ENCODE assay signal across 12 mouse cellular contexts in genomic region chr5:67216031-67216778, GRCm38 (mm10). TPM values are rescaled to one million over a fixed set of nuclear protein-coding genes. Genes with fewer than 3 reads are reported as not detected.
DNase-seq lines count a peak whose midpoint lies in the region; ATAC-seq lines count a peak whose summit lies in the region.
"Had no signal": no experiment of that assay in that cellular context is flagged by ENCODE, and none has a peak within 500 bp of the region (broad histone marks: within the 10 kb centered on the region; RNA-seq: fewer than 3 reads in every experiment).

No protein-coding gene starts in this region.

- peaks cover 94% of the 10 kb centered on the region for H3K27me3 ChIP-seq in heart, embryonic 15.5 days
- peaks cover 100% of the 10 kb centered on the region for H3K27me3 ChIP-seq in embryonic facial prominence, embryonic 10.5 days (replicated peaks; ENCODE audit: low read depth, poor library complexity, severe bottlenecking)
- H3K27me3 ChIP-seq in hindbrain, embryonic 14.5 days (ENCODE audit: control insufficient read depth, insufficient read depth, low read length): peaks cover 96% of the 10 kb centered on the region
- H3K27me3 ChIP-seq in midbrain, embryonic 16.5 days (ENCODE audit: control insufficient read depth, insufficient read depth, low read depth, low read length): peaks cover 60% of the 10 kb centered on the region

- DNase-seq in heart, postnatal 14 days: no peak
- peak; percentile 60 for DNase-seq in embryonic facial prominence, embryonic 10.5 days (ENCODE audit: low spot score)
- no peak for DNase-seq in hindbrain, embryonic 14.5 days (ENCODE audit: low spot score)
- DNase-seq in layer of hippocampus, adult 11-12 months (ENCODE audit: low spot score): no peak
- DNase-seq: cerebellum, postnatal 25 days; gastrocnemius, postnatal 10 days; thymus, adult 2 months had no signal

- peaks cover 11% of the 10 kb centered on the region for H3K4me1 ChIP-seq in heart, embryonic 15.5 days (replicated peaks)
- peaks cover 16% of the 10 kb centered on the region for H3K4me1 ChIP-seq in embryonic facial prominence, embryonic 10.5 days
- H3K4me1 ChIP-seq in hindbrain, embryonic 14.5 days (replicated peaks; ENCODE audit: control insufficient read depth, insufficient read depth, low read length): peaks cover 9% of the 10 kb centered on the region
- H3K4me1 ChIP-seq in midbrain, embryonic 16.5 days (ENCODE audit: control insufficient read depth, insufficient read depth, low read length): peaks cover 8% of the 10 kb centered on the region

- H3K9me3 ChIP-seq in heart, embryonic 15.5 days (replicated peaks): no peaks in the 10 kb centered on the region
- H3K9me3 ChIP-seq in embryonic facial prominence, embryonic 10.5 days: no peaks in the 10 kb centered on the region
- no peaks in the 10 kb centered on the region for H3K9me3 ChIP-seq in hindbrain, embryonic 14.5 days (ENCODE audit: control insufficient read depth, low read length)
- H3K9me3 ChIP-seq in midbrain, embryonic 16.5 days (replicated peaks; ENCODE audit: control insufficient read depth, low read length, poor library complexity, severe bottlenecking): no peaks in the 10 kb centered on the region
- H3K9me3 ChIP-seq: lung, embryonic 15.5 days had no signal

- no peak overlapping the region for H3K27ac ChIP-seq in heart, embryonic 15.5 days
- H3K27ac ChIP-seq in embryonic facial prominence, embryonic 10.5 days (replicated peaks): peak overlapping the region; percentile 24; the same call in 1 of the 2 replicates
- peak overlapping the region; percentile 36; the same call in 1 of the 2 replicates for H3K27ac ChIP-seq in hindbrain, embryonic 14.5 days
- no peak overlapping the region for H3K27ac ChIP-seq in midbrain, embryonic 16.5 days (ENCODE audit: low read length)
- H3K27ac ChIP-seq: lung, embryonic 15.5 days had no signal

- no peak for ATAC-seq in heart, embryonic 15.5 days (replicated peaks; ENCODE audit: insufficient number of reproducible peaks, insufficient read depth, low FRiP score, low read depth)
- peak; percentile 70 for ATAC-seq in hindbrain, embryonic 14.5 days (ENCODE audit: low FRiP score)
- ATAC-seq in midbrain, embryonic 16.5 days: peak; percentile 56; the same call in 1 of the 2 replicates
- ATAC-seq in megakaryocyte-erythroid progenitor cell, adult 5-6 weeks (replicated peaks; ENCODE audit: low FRiP score, low TSS enrichment, poor library complexity, severe bottlenecking): no peak
- no peak for ATAC-seq in megakaryocyte progenitor cell, adult 5-6 weeks (replicated peaks; ENCODE audit: poor library complexity)

- peak overlapping the region; percentile 47 for H3K4me2 ChIP-seq in heart, embryonic 15.5 days
- H3K4me2 ChIP-seq in hindbrain, embryonic 14.5 days (replicated peaks): peak overlapping the region; percentile 39
- peak overlapping the region; percentile 51 for H3K4me2 ChIP-seq in midbrain, embryonic 16.5 days (ENCODE audit: low read length)
- H3K4me2 ChIP-seq: lung, embryonic 15.5 days had no signal

- no peaks in the 10 kb centered on the region for H3K36me3 ChIP-seq in heart, embryonic 15.5 days
- no peaks in the 10 kb centered on the region for H3K36me3 ChIP-seq in embryonic facial prominence, embryonic 10.5 days (replicated peaks)
- H3K36me3 ChIP-seq in hindbrain, embryonic 14.5 days (replicated peaks; ENCODE audit: control insufficient read depth, insufficient read depth): no peaks in the 10 kb centered on the region
- no peaks in the 10 kb centered on the region for H3K36me3 ChIP-seq in midbrain, embryonic 16.5 days (ENCODE audit: control insufficient read depth, insufficient read depth, low read length)
- H3K36me3 ChIP-seq: lung, embryonic 15.5 days had no signal

- WGBS in heart, embryonic 15.5 days: under 1% methylated on average over 48 of the region's 49 CpGs
- WGBS in embryonic facial prominence, embryonic 10.5 days: under 1% methylated on average over 49 of the region's 49 CpGs
- WGBS in hindbrain, embryonic 14.5 days: under 1% methylated on average over 49 of the region's 49 CpGs
- WGBS in midbrain, embryonic 16.5 days: under 1% methylated on average over 39 of the region's 49 CpGs

- peak overlapping the region; percentile 18 for H3K4me3 ChIP-seq in heart, embryonic 15.5 days
- H3K4me3 ChIP-seq in embryonic facial prominence, embryonic 10.5 days: peak overlapping the region; percentile 49
- peak overlapping the region; percentile 8; the same call in 1 of the 2 replicates for H3K4me3 ChIP-seq in hindbrain, embryonic 14.5 days (replicated peaks; ENCODE audit: low read length)
- H3K4me3 ChIP-seq in midbrain, embryonic 16.5 days (ENCODE audit: low read depth, low read length): peak overlapping the region; percentile 5; the same call in 1 of the 2 replicates
- H3K4me3 ChIP-seq: lung, embryonic 15.5 days had no signal

- H3K9ac ChIP-seq in heart, embryonic 15.5 days: no peak overlapping the region
- H3K9ac ChIP-seq in hindbrain, embryonic 14.5 days: no peak overlapping the region
- H3K9ac ChIP-seq in midbrain, embryonic 16.5 days (ENCODE audit: low read depth, low read length): no peak overlapping the region
- H3K9ac ChIP-seq: lung, embryonic 15.5 days had no signal

- intact Hi-C loops in heart, postnatal 14 days (cut with DNase I): no loop called here

RNA-seq across cellular contexts. Expression of gene Tmem33, which starts 44.2 kb away (rescaled TPM):
- 46.4 and 47.0 TPM in 2 replicates for polyA plus RNA-seq in heart, embryonic 15.5 days (2015; fragmentation: Nextera tagmentation; extraction: Ambion mirVana)
- 10 to 100 TPM; 43.1 to 45.4 TPM for total RNA-seq in heart, postnatal 14 days (2021)
- 106 and 117 TPM in 2 replicates for polyA plus RNA-seq in embryonic facial prominence, embryonic 10.5 days (2016; fragmentation: Nextera tagmentation; extraction: Ambion mirVana)
- polyA plus RNA-seq in hindbrain, embryonic 14.5 days (2014; fragmentation: Nextera tagmentation; extraction: Ambion mirVana): 72.6 and 80.7 TPM in 2 replicates
- 67.5 and 77.0 TPM in 2 replicates for polyA plus RNA-seq in midbrain, embryonic 16.5 days (2015; fragmentation: Nextera tagmentation; extraction: Ambion mirVana)
- 98.3 and 112 TPM in 2 replicates for total RNA-seq in megakaryocyte-erythroid progenitor cell, adult 5-6 weeks (2014; fragmentation: Nextera tagmentation)
- 55.1 and 58.6 TPM in 2 replicates for total RNA-seq in megakaryocyte-erythroid progenitor cell, adult 5-6 weeks (2017)
- total RNA-seq in megakaryocyte progenitor cell, adult 5-6 weeks (2015): 127 and 143 TPM in 2 replicates
- 47.1 and 57.8 TPM in 2 replicates for total RNA-seq in megakaryocyte progenitor cell, adult 5-6 weeks (2017)

Comparison
In these comparisons a context has a peak if more than half of its experiments do, and no peak if none do; other contexts are left out.
1. ATAC-seq: peak in hindbrain, embryonic 14.5 days (single experiment) and midbrain, embryonic 16.5 days (single experiment); none in heart, embryonic 15.5 days (single experiment), megakaryocyte-erythroid progenitor cell, adult 5-6 weeks (single experiment) and megakaryocyte progenitor cell, adult 5-6 weeks (single experiment).
2. H3K27ac ChIP-seq: peak in embryonic facial prominence, embryonic 10.5 days (single experiment) and hindbrain, embryonic 14.5 days (single experiment); none in heart, embryonic 15.5 days (single experiment) and midbrain, embryonic 16.5 days (single experiment).
3. Peak in every context shown above with its lines, with median percentiles within 50 percentile points of each other: H3K4me2 ChIP-seq and H3K4me3 ChIP-seq.